Mouse (Mus musculus): ENCODE results near the gene Mybpc2. TPM values are rescaled to one million over a fixed set of nuclear protein-coding genes. Genes with fewer than 3 reads are reported as not detected.

Mybpc2 gene
- total and polyA plus RNA-seq, 3 experiments, result 2.0 to 8.3 (median 5.0) TPM

DNA sequence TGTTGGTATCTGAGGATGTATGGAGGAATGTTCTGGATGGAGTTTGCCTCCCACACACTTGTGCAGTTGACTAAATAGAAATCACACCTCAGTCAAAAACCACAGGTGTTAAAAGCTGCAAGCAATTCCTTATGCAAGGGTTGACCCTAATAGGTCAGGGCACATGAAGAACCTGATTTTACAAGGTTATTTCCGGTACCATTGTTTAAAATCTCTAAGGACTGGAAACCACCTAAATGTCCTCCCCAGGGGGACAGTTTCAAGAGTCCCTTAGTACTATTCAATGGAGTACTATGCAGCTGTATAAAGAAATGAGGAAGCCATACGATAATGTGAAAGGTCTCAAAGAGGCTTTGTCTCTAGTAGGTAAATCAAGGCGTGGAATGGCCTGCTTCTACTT is 21.8 kb upstream of the Mybpc2 start:
- no peak overlapping the region for H3K4me3 ChIP-seq (replicated peaks in 1 of 3; ENCODE audit: low read depth in 2 of 3, low read length in 2 of 3, poor library complexity in 1 of 3)
- dilution Hi-C loops (cut with MboI; ENCODE audit: extremely low pct_ligation_motif_present, extremely low pct_unique_long_range_greater_than_20kb, low sequenced_read_pairs) (no loop called here), in situ Hi-C loops (cut with MboI; ENCODE audit: low pct_ligation_motif_present, low pct_unique_long_range_greater_than_20kb, low sequenced_read_pairs) (no loop called here)
- H3K4me1 ChIP-seq (ENCODE audit: control insufficient read depth in 1 of 2, insufficient read depth in 2 of 2), result peaks cover 12 to 44% of the 10 kb centered on the region in 2 experiments
- peaks cover 10% of the 10 kb centered on the region; the same call in 1 of the 2 replicates for H3K79me2 ChIP-seq (replicated peaks; ENCODE audit: control insufficient read depth, extremely low read depth, insufficient read depth, poor library complexity, severe bottlenecking)
- peak; percentile 55 for TF ChIP-seq BHLHE40 (IDR thresholded peaks at IDR 0.05; ENCODE audit: low read depth, low read length)
- no peak for TF ChIP-seq CHD1 (IDR thresholded peaks at IDR 0.05; ENCODE audit: low read depth, low read length)
- no peak for TF ChIP-seq KAT2A (IDR thresholded peaks at IDR 0.05; ENCODE audit: insufficient replicate concordance, low read length)
- TF ChIP-seq UBTF (IDR thresholded peaks at IDR 0.05; ENCODE audit: low read depth, low read length), result no peak
- no peak for TF ChIP-seq POLR2A (IDR thresholded peaks at IDR 0.05; ENCODE audit: low read depth, low read length)
- TF ChIP-seq MAZ (IDR thresholded peaks at IDR 0.05; ENCODE audit: low read depth, low read length), result no peak; the same call in 1 of the 2 replicates
- TF ChIP-seq ETS1 (conservative IDR thresholded peaks at IDR 0.05; ENCODE audit: low read depth, low read length), result peak; percentile 55
- TF ChIP-seq IRF4 (IDR thresholded peaks at IDR 0.05; ENCODE audit: low read depth, low read length), result no peak
- no peak overlapping the region for H3K9ac ChIP-seq (ENCODE audit: insufficient read depth, low read depth)
- H3K9me3 ChIP-seq (replicated peaks; ENCODE audit: low read length), result peaks cover 3% of the 10 kb centered on the region
- peak; percentile 45 for DNase-seq (ENCODE audit: extremely low read depth)
- H3K4me2 ChIP-seq (ENCODE audit: insufficient read depth, low read depth, poor library complexity, severe bottlenecking), result no peak overlapping the region
- H3K27ac ChIP-seq (ENCODE audit: insufficient read depth, low read depth), result no peak overlapping the region
- peaks cover 40 to 63% of the 10 kb centered on the region in 2 experiments for H3K36me3 ChIP-seq (replicated peaks in 1 of 2; ENCODE audit: control insufficient read depth in 1 of 2, insufficient read depth in 1 of 2, low read length in 1 of 2)
- H3K27me3 ChIP-seq (replicated peaks), result no peaks in the 10 kb centered on the region

- Histone ChIP-seq H3K27me3 (replicated peaks) (no peaks in the 10 kb centered on the region), H3K27ac (ENCODE audit: insufficient read depth, low read depth) (no peak overlapping the region), H3K36me3 (replicated peaks in 1 of 2; ENCODE audit: control insufficient read depth in 1 of 2, insufficient read depth in 1 of 2, low read length in 1 of 2) (peaks cover 54 to 75% of the 10 kb centered on the region in 2 experiments), H3K4me2 (ENCODE audit: insufficient read depth, low read depth, poor library complexity, severe bottlenecking) (no peak overlapping the region), H3K4me1 (ENCODE audit: control insufficient read depth in 1 of 2, insufficient read depth in 2 of 2) (peaks cover 12 to 54% of the 10 kb centered on the region in 2 experiments), H3K4me3 (replicated peaks in 1 of 3; ENCODE audit: low read depth in 2 of 3, low read length in 2 of 3, poor library complexity in 1 of 3) (no peak overlapping the region), H3K9me3 (replicated peaks; ENCODE audit: low read length) (peaks cover 3% of the 10 kb centered on the region), H3K79me2 (replicated peaks; ENCODE audit: control insufficient read depth, extremely low read depth, insufficient read depth, poor library complexity, severe bottlenecking) (peaks cover 10% of the 10 kb centered on the region; the same call in 1 of the 2 replicates), H3K9ac (ENCODE audit: insufficient read depth, low read depth) (no peak overlapping the region)
- TF ChIP-seq CTCF (conservative IDR thresholded peaks at IDR 0.05 in 1 of 2, IDR thresholded peaks at IDR 0.05 in 1 of 2; ENCODE audit: low read depth in 2 of 2, low read length in 2 of 2) (no peak), PAX5 (IDR thresholded peaks at IDR 0.05; ENCODE audit: low read length) (no peak), ELF1 (IDR thresholded peaks at IDR 0.05; ENCODE audit: low read depth, low read length) (no peak), ZMIZ1 (IDR thresholded peaks at IDR 0.05; ENCODE audit: low read depth, low read length) (no peak), MAFK (IDR thresholded peaks at IDR 0.05; ENCODE audit: insufficient replicate concordance, low read length) (no peak), TBP (conservative IDR thresholded peaks at IDR 0.05; ENCODE audit: low read depth, low read length) (no peak), RCOR1 (conservative IDR thresholded peaks at IDR 0.05; ENCODE audit: low read depth, low read length) (no peak), ZKSCAN1 (IDR thresholded peaks at IDR 0.05; ENCODE audit: borderline replicate concordance, low read depth, low read length) (no peak), CHD1 (IDR thresholded peaks at IDR 0.05; ENCODE audit: low read depth, low read length) (no peak), KAT2A (IDR thresholded peaks at IDR 0.05; ENCODE audit: insufficient replicate concordance, low read length) (no peak), BHLHE40 (IDR thresholded peaks at IDR 0.05; ENCODE audit: low read depth, low read length) (no peak), USF1 (IDR thresholded peaks at IDR 0.05; ENCODE audit: low read depth, low read length) (no peak), EP300 (IDR thresholded peaks at IDR 0.05; ENCODE audit: low read length) (no peak), ZNF384 (IDR thresholded peaks at IDR 0.05; ENCODE audit: low read depth, low read length) (no peak), ETS1 (conservative IDR thresholded peaks at IDR 0.05; ENCODE audit: low read depth, low read length) (no peak), NELFE (IDR thresholded peaks at IDR 0.05; ENCODE audit: low read depth, low read length) (no peak)
- in situ Hi-C loops (cut with MboI; ENCODE audit: low pct_ligation_motif_present, low pct_unique_long_range_greater_than_20kb, low sequenced_read_pairs) (no loop called here), dilution Hi-C loops (cut with MboI; ENCODE audit: extremely low pct_ligation_motif_present, extremely low pct_unique_long_range_greater_than_20kb, low sequenced_read_pairs) (no loop called here)
- DNase-seq (ENCODE audit: extremely low read depth), result no peak
Observed at GRCm38 (mm10) chr7:44543071-44543470, 18.6 kb upstream of the Mybpc2 start.
